Mouse (Mus musculus) liver, adult 2 months (tissue): ENCODE results near the gene Wscd1. TPM values are rescaled to one million over a fixed set of nuclear protein-coding genes. Genes with fewer than 3 reads are reported as not detected.

Experiments used
- DNase-seq: peaks from one replicate; pipeline ENCODE4 v3.0.0-alpha.2; 2011; ENCODE audit warnings: low read depth, low spot score; ENCODE audit errors: extremely low read depth
- H3K27ac ChIP-seq: fragments of 200-500 bp; replicated peaks from 2 replicates; pipeline ENCODE4 v1.5.1; 2012; ENCODE audit warnings: low read depth, mild to moderate bottlenecking, control low read depth, inconsistent platforms, low read length; ENCODE audit not compliant: insufficient read depth
- H3K27me3 ChIP-seq: fragments of 200-500 bp; 2 replicates; pipeline ENCODE4 v1.6.1; 2012; ENCODE audit warnings: mild to moderate bottlenecking, moderate library complexity, low read length, inconsistent platforms; ENCODE audit not compliant: control insufficient read depth, insufficient read depth
- H3K36me3 ChIP-seq: fragments of 200-500 bp; 2 replicates; pipeline ENCODE4 v1.6.1; 2012; ENCODE audit warnings: low read length, inconsistent platforms; ENCODE audit not compliant: control insufficient read depth, insufficient read depth
- H3K4me1 ChIP-seq: fragments of 200-500 bp; 2 replicates; pipeline ENCODE4 v1.6.1; 2011; ENCODE audit warnings: low read length; ENCODE audit not compliant: control insufficient read depth, insufficient read depth
- H3K4me3 ChIP-seq: fragments of 200-500 bp; 2 replicates; pipeline ENCODE4 v1.5.1; 2011; ENCODE audit warnings: low read depth, mild to moderate bottlenecking, control low read depth, low read length, moderate library complexity; ENCODE audit not compliant: insufficient read depth
- H3K79me2 ChIP-seq: fragments of 200-500 bp; 2 replicates; pipeline ENCODE4 v1.6.1; 2012; ENCODE audit warnings: inconsistent platforms, mild to moderate bottlenecking, low read length, moderate library complexity; ENCODE audit not compliant: control insufficient read depth, insufficient read depth
- H3K9ac ChIP-seq: fragments of 200-500 bp; 2 replicates; pipeline ENCODE4 v1.6.1; 2012; ENCODE audit warnings: low read depth, mild to moderate bottlenecking, control low read depth, inconsistent platforms, low read length
- CTCF ChIP-seq: fragments of 200-500 bp; IDR thresholded peaks from 2 replicates; pipeline ENCODE4 v1.5.1; 2011; ENCODE audit warnings: low read depth, low read length, control low read depth
- POLR2A ChIP-seq: fragments of 200-500 bp; IDR thresholded peaks from 2 replicates; pipeline ENCODE4 v1.6.1; 2011; ENCODE audit warnings: low read length, control low read depth; ENCODE audit not compliant: insufficient read depth; ENCODE audit errors: extremely low read depth
- WGBS: fragments of 180-500 bp; shearing (Covaris S2); methylation state at CpG from one replicate; pipeline ENCODE4 v1.1.7; 2018; 5-methylcytosine and 5-hydroxymethylcytosine counted together
- polyA plus RNA-seq: library from polyadenylated mRNA; depleted of rRNA; stranded (reverse); fragments of >200 nt; gene quantifications from 2 replicates; pipeline ENCODE4 v1.2.3, GENCODE M21; 2012
- total RNA-seq: library from RNA; depleted of rRNA; stranded (reverse); fragments of >200 nt; gene quantifications from 2 replicates; pipeline ENCODE4 v1.2.3, GENCODE M21; 2014

Wscd1 gene
- total and polyA plus RNA-seq, 2 experiments, result 0.24 to 0.46 TPM

DNA sequence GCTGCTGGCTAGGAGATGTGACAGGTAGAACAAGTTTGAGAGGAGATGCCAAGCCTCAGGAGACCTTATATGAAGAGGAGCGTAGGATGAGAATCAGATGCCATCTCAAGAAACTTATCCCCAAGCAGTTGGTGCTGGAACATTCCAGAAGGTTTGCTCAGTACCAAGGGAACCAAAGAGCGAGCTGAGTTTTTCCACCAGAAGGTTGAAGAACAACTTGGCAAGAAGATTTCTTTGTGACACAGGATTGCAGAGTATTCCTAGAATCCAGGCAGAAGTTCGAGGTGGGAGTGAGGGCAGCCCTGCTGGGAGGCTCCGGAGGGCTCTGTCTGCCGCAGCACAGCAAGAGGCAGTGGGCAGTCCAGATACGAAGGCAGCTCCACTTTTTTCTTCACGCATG, 21.4 kb downstream of the Wscd1 start:
- 85% methylated on average over 7 of the region's 7 CpGs for WGBS
- Histone ChIP-seq H3K36me3 (no peaks in the 10 kb centered on the region), H3K4me3 (no peak overlapping the region), H3K27me3 (no peaks in the 10 kb centered on the region), H3K4me1 (no peaks in the 10 kb centered on the region), H3K9ac (no peak overlapping the region), H3K27ac (no peak overlapping the region), H3K79me2 (no peaks in the 10 kb centered on the region)
- DNase-seq, result no peak
- TF ChIP-seq POLR2A, result no peak
- TF ChIP-seq CTCF, result no peak

DNA sequence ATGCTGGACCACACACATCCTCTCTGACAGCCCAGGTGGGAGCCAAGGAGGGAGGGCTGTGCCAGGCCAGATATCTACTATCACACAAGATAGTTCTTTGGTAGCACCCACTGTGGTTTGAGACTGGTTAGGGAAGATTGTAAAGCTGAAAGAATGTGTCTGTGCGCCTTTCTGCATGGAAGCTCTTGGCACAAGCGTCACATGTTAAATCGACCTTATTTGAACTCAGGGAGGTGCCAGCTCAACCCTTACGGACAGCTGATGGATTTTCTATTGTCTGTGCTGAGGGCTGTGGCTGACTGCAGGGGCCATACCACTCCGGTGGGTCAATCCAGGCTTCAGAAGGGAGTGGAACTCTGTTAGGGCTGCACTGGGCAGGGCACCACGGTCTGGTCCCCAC, 22.3 kb downstream of the Wscd1 start:
- no peak for DNase-seq
- TF ChIP-seq CTCF (no peak), POLR2A (no peak)
- H3K4me3 ChIP-seq, result no peak overlapping the region
- WGBS, result 75% methylated on average over 6 of the region's 6 CpGs
- no peak overlapping the region for H3K27ac ChIP-seq
- H3K36me3 ChIP-seq, result no peaks in the 10 kb centered on the region
- no peaks in the 10 kb centered on the region for H3K4me1 ChIP-seq
- H3K27me3 ChIP-seq, result no peaks in the 10 kb centered on the region
- no peaks in the 10 kb centered on the region for H3K79me2 ChIP-seq
- no peak overlapping the region for H3K9ac ChIP-seq

DNA sequence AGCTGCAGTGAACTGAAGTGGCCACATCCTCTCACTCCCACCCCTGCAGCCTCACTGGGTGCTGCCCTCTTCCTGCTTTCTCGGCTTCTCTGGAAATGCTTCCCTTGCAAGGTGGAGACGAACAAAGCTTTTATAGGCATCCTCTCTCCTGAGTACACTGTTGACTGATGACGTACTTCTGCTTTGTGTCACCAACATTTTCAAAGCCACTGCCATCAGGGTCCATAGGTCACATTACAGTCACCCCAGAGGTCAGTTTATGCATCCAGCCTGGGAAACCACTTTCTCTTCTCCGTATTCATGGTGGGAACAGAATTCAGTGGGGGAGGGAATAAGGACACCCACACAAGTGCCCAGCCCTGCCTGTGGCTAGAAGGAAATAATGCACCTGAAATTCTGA, 23.1 kb downstream of the Wscd1 start:
- TF ChIP-seq POLR2A, result no peak
- TF ChIP-seq CTCF, result no peak
- Histone ChIP-seq H3K36me3 (no peaks in the 10 kb centered on the region), H3K79me2 (no peaks in the 10 kb centered on the region), H3K27me3 (no peaks in the 10 kb centered on the region), H3K4me1 (no peaks in the 10 kb centered on the region), H3K9ac (no peak overlapping the region), H3K4me3 (no peak overlapping the region), H3K27ac (no peak overlapping the region)
- WGBS, result 7% methylated on average over 4 of the region's 4 CpGs
- no peak for DNase-seq

DNA sequence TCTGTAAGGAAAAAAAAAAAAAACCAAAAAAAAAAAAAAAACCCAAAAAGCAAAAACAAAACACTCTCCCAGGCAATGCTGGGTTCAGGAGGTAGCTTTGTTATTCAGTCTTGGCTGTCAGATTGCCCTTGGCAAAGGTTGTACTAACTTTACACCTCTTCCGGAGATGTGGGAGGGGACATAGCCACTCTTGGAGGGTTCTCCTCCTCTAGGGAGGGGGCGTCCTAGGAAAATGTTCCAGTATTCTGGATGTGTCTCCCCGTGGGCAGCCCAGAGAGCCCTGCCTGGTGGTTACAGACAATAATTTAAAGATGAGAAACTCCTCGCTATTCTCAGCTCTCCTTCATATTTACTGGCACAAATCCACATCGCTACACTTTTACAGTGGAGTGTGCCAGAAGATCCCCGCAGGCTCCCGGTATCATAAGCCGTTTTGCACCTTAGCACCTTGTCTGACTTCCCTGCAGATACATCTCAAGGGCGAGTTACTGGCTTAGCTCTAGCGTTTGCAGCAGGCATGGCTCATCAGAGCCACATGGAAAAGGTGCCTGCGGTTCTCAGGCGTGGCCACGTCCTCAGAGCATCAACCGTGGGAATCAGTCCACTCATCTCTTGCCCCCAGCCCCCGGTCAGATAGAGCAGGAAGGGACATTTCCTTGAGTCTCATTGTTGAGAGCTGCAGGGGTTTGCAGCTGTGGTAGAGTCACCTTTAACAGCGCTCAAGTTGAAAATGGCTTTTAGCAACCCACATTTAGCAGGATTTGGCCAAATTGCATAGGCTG, 24.5 kb downstream of the Wscd1 start:
- Histone ChIP-seq H3K36me3 (no peaks in the 10 kb centered on the region), H3K27ac (no peak overlapping the region), H3K4me3 (no peak overlapping the region), H3K9ac (no peak overlapping the region), H3K4me1 (no peaks in the 10 kb centered on the region), H3K27me3 (no peaks in the 10 kb centered on the region), H3K79me2 (no peaks in the 10 kb centered on the region)
- TF ChIP-seq POLR2A, result no peak
- TF ChIP-seq CTCF, result no peak
- DNase-seq, result no peak
- 44% methylated on average over 16 of the region's 16 CpGs for WGBS

DNA sequence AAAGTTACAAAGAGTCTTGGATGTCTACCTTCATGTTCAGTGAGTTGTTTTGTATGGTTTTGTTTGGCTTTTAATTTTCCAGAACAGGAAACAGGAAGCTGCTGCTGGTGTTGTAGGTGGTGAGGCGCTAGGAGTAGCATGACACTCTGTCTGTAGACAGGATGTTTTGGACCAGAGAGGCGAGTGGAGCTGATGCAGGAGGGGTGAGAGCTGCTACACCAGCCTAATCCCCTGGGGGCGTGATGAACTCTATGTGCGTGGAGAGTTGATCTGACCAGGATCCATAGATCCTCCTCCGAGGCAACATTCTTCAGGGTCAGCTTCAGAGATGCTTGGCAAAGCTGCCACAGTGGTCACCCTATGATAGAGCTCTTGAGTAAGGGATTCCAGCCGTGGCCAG, 25.3 kb downstream of the Wscd1 start:
- TF ChIP-seq POLR2A (no peak), CTCF (no peak)
- Histone ChIP-seq H3K4me1 (no peaks in the 10 kb centered on the region), H3K4me3 (no peak overlapping the region), H3K36me3 (no peaks in the 10 kb centered on the region), H3K79me2 (no peaks in the 10 kb centered on the region), H3K27ac (no peak overlapping the region), H3K9ac (no peak overlapping the region), H3K27me3 (no peaks in the 10 kb centered on the region)
- DNase-seq, result no peak
- 71% methylated on average over 6 of the region's 6 CpGs for WGBS

DNA sequence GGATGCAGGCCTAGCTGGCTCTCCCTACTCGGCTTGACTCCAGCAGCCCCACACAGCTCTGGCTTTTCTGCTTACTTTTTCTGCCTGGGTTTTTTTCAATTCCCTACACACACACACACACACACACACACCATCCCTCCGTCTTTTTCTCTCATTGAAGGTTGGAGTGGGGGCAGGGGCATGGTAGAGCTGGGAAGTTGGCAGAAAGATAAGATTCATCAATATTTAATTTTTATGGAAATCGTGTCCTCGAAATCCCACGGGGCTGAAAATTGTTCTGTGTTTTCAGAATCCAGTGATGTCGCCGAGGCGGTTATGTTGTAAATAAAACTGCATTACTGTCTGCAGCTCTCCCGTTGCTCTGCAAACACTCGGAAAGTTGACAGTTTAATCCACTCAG, 29.9 kb downstream of the Wscd1 start:
- no peak overlapping the region for H3K27ac ChIP-seq
- no peaks in the 10 kb centered on the region for H3K79me2 ChIP-seq
- H3K9ac ChIP-seq, result no peak overlapping the region
- no peak overlapping the region for H3K4me3 ChIP-seq
- no peaks in the 10 kb centered on the region for H3K36me3 ChIP-seq
- WGBS, result 74% methylated on average over 10 of the region's 10 CpGs
- no peak for DNase-seq
- TF ChIP-seq CTCF, result no peak
- TF ChIP-seq POLR2A, result no peak
- no peaks in the 10 kb centered on the region for H3K27me3 ChIP-seq
- H3K4me1 ChIP-seq, result no peaks in the 10 kb centered on the region
